Mouse (Mus musculus) v-Abl transformed pro-B cells (cell line): ENCODE results near the gene Mok.

Source experiments
- in situ Hi-C, 2 experiments: fragments of 400-800 bp; cut with MboI; formaldehyde crosslinking; loops; one replicate each; pipeline ENCODE4 v1.15.1; 2025; ENCODE audit not compliant: unreplicated experiment in 2 of 2

Mok gene

DNA sequence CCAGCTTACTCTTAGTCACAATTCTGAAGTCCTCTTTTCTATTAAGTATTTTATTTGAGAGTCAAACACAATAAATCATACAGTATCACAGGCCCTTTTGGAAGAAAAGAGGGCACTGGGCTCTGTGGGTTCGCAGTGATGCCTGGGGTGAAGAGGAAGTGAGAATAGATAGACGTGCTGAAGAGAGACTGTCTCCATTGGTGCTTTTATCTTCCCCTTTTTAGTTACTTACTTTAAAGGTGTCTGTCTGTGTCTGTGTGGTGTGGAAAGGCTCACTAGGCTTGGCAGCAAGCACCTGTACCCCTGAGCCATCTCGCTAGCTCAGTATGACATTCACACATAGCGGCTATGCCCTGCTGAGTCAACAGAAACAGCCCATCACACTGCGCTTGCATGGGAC is 62.9 kb downstream of the Mok start:
- in situ Hi-C loops: no loop called here

DNA sequence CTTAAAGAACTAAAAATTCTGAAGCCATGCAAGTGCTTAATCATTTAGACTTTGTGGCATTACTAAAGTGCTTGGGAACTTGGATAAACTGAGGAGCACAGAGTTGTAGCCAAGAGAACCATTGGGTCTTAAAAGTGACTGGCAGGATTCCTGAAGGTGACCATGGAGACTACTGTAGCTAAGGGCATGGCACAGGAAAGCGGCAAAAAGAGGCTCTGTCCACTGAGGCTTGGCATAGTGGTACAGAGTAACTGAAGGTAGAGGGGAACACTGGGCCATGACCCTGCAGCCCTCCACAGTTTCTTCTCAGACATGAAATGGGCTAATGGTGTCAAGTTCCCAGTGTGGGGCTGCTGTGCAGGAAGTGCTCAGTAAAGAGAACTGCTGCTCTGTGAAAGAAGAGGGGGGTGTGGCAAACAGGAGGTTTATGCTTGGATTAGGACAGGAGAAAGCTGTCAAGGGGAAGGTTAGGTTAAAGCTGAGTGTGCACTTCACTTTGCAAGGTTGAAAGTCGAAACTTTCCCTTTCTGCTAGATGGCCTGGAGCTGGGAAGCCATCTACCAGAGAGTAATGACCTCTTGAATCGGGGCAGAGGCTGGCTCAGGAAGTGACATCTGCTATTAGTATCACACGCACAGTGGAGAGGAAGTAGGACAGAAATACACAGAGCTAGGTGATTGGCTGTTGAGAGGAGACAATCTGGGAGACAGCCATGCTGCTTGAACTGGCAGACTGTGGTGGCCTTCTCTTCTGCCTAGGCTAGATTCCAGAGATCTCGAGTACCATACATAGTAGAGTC is 64.9 kb downstream of the Mok start:
- in situ Hi-C loops: no loop called here

DNA sequence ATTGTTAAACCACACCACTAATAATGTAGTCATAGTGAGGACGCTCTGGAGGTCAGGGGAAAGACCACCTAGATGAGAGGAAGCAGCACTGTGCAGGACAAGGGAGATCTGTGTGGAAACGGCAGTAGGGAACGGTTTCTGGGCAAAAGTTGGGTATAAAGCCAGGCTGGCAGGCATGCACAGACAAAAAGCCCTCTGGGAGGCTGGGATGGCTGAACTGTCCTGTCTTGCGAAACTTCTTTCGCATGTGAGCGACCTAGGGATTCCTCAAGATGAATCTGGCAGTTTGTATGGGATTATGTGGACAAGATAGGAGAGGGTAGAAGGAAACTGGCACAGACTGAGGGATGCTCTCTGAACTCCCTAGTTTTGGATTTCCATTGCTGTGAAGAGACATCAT is 68.8 kb downstream of the Mok start:
- in situ Hi-C loops: no loop called here

DNA sequence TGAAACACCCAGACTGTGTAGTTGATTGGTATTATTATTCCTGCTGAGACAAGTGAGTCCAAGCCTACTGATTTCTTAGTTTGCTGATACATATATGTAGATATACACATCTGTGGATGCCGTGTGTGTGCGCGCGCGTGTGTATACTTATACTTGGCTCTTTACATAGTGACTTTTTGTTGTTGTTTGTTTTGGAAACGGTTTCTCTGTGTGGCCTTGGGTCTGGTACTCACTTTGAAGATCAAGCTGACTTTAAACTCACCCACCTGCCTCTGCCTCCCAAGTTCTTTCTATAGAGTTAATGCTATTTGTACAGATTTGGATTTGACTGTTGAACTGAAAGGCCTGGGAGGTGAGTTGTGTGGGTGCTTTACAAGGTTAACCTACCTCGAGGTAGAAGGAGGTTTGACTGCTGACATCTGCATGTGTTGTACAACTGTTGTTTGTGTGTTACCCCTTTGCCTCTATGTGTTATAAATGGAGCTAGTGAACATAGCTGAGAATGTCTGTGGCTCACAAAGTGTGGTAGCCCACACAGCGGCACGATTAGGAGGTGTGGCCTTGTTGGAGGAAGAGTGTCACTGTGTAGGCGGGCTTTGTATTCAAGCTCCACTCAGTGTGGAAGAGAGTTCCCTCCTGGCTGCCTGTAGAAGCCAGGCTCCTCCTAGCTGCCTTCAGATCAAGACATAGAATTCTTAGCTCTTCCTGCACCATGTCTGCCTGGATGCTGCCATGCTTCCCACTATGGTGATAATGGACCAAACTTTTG is 70.1 kb downstream of the Mok start:
- in situ Hi-C loops: no loop called here

DNA sequence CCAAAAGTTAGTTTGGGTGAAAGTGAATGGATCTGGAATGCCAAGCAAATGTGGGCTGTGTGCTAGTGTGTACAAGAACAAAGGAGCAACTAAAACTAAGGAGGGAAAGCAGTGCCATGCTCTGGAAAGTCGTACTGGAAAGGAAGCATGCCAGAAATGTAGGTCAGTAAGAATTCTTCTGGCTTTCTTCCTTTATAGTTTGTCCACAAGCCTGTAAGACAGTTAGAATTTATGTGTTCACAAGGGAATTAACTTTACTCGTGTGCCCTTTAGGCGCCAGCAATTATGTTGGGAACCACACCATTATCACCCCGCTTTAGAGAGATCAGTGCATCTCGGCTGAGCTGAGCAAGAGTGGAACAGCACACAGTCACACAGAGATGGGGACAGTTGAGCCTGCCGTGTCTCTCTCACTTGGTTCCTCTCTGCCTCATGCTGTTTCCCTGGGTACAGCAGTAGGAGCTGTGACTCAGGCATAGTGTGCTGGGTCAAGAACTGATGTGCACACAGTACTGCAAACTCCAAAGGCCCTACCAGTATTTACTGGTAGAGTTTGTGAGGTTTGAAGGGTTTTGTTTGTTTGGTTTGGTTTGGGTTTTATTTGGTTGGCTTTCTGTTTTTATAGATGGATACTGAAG is 71.0 kb downstream of the Mok start:
- in situ Hi-C loops: no loop called here

DNA sequence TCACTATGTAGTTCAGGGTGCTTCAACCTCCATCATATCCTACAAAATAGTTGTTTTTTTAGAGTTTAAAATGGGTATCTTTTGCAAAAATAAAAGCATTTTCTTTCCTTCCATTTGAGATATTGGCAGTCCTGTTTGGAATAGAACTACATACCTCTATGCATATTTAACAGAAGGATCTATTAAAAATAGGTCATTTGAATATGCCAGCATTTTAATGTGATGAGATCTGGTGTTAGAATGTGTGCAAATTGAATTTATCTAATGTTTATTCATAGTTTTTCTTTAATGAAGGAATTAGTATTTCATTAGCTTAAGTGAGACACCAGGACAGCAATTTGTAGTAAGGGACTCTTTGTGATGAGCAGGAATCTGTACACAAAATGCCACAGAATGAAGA is 72.2 kb downstream of the Mok start:
- in situ Hi-C loops: no loop called here

DNA sequence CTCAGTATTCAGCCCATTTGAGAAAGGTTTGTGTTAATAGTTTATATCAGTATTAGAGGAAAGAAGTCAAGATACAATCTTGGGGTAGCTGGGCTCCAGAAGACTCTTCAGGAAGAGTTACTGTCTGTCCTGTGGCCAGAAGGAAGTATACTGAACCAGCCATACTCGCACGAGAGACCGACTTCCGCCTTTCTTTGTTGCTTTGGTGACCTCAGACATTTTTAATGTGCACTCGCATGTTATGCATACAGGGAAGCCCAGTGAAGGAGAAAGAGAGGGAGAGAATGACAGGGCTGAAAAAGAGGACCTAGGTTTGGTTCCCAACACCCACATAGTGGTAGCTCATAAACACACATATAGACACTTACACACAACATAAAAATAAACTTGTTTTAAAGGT is 76.2 kb downstream of the Mok start:
- in situ Hi-C loops: no loop called here

DNA sequence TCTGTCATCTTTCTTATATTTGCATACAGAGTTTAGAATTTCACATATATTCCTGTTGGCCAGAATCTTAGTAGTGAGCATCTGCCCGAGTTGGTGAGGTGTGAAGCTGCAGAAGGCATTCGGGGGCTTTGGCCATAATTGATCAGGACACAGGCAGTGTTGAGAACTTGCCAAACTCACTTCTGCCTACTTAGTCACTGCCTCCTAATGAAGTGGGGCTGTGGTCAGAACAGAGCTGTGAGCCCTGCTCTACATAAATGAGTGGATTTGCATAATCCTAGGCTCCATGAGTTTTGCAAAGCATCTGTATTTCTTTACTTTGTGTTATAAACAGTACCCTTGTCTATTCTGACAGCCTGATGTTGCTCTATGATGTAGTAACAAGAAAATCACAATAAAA is 78.4 kb downstream of the Mok start:
- in situ Hi-C loops: no loop called here

DNA sequence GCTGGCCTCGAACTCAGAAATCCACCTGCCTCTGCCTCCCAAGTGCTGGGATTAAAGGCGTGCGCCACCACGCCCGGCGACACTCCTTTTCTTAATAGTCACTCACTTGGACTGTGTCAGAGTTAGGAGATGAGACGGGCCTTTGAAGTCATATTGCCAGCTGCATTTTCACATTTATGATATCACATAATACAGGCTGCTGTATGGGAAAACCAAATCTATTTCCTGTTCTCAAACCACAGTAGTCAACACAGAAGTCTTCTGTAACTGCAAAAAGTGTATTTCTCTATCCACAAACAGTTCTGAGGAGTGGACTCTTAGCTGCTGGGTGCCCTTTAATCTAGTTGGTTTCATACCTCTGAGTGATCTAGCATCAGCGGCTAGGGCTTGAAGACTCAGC is 81.8 kb downstream of the Mok start:
- in situ Hi-C loops: no loop called here
